Mouse (Mus musculus) CH12.LX (cell line): ENCODE data around the gene Kmt5a. TPM values are rescaled to one million over a fixed set of nuclear protein-coding genes. Genes with fewer than 3 reads are reported as not detected.

Experiments used
- DNase-seq: peaks from one replicate; pipeline ENCODE4 v3.0.0-alpha.2; 2013; ENCODE audit errors: extremely low read depth
- H3K27ac ChIP-seq: 2 replicates; pipeline ENCODE4 v1.5.1; 2012; ENCODE audit warnings: low read depth, mild to moderate bottlenecking, control low read depth, moderate library complexity; ENCODE audit not compliant: insufficient read depth
- H3K27me3 ChIP-seq: replicated peaks from 2 replicates; pipeline ENCODE3; 2012; ENCODE audit warnings: inconsistent platforms
- H3K36me3 ChIP-seq, 2 experiments: replicated peaks in 1 of 2; 2 replicates each; pipeline versions ENCODE3 to v1.6.1; 2012; ENCODE audit warnings: inconsistent platforms in 1 of 2, low read length in 1 of 2, mild to moderate bottlenecking in 1 of 2, mixed read lengths in 1 of 2, moderate library complexity in 1 of 2; ENCODE audit not compliant: control insufficient read depth in 1 of 2, insufficient read depth in 1 of 2
- H3K4me1 ChIP-seq, 2 experiments: 2 replicates each; pipeline ENCODE4 v1.6.1; 2012; ENCODE audit warnings: inconsistent platforms in 1 of 2, moderate library complexity in 1 of 2; ENCODE audit not compliant: insufficient read depth in 2 of 2, control insufficient read depth in 1 of 2
- H3K4me2 ChIP-seq: 2 replicates; pipeline ENCODE4 v1.6.1; 2012; ENCODE audit warnings: low read depth, mild to moderate bottlenecking, control low read depth; ENCODE audit not compliant: poor library complexity, insufficient read depth, severe bottlenecking
- H3K4me3 ChIP-seq, 3 experiments: fragments of 150-350 bp in 1 of 3; sonication (generic) in 1 of 3; replicated peaks in 1 of 3; 2 replicates each; pipeline versions ENCODE3 to v1.5.1; 2011 to 2012; ENCODE audit warnings: low read depth in 2 of 3, low read length in 2 of 3, mild to moderate bottlenecking in 2 of 3, moderate library complexity in 2 of 3, control low read depth in 1 of 3, improper control_type of control experiment in 1 of 3, inconsistent platforms in 1 of 3, mixed read lengths in 1 of 3; ENCODE audit not compliant: poor library complexity in 1 of 3
- H3K79me2 ChIP-seq: replicated peaks from 2 replicates; pipeline ENCODE4 v1.6.1; 2012; ENCODE audit warnings: mild to moderate bottlenecking, moderate library complexity; ENCODE audit not compliant: control insufficient read depth, poor library complexity, insufficient read depth, severe bottlenecking; ENCODE audit errors: extremely low read depth
- H3K9ac ChIP-seq: 2 replicates; pipeline ENCODE4 v1.6.1; 2012; ENCODE audit warnings: low read depth, mild to moderate bottlenecking, control low read depth, moderate library complexity; ENCODE audit not compliant: insufficient read depth
- H3K9me3 ChIP-seq: replicated peaks from 2 replicates; pipeline ENCODE3; 2012; ENCODE audit warnings: low read length, inconsistent platforms, mixed read lengths
- BHLHE40 ChIP-seq: IDR thresholded peaks from 2 replicates; pipeline ENCODE4 v1.6.1; 2011; ENCODE audit warnings: mild to moderate bottlenecking, low read depth, low read length, improper control_type of control experiment
- CHD1 ChIP-seq: IDR thresholded peaks from 2 replicates; pipeline ENCODE4 v1.6.1; 2012; ENCODE audit warnings: low read depth, low read length, improper control_type of control experiment, inconsistent platforms
- CHD2 ChIP-seq: IDR thresholded peaks from 2 replicates; pipeline ENCODE4 v1.6.1; 2011; ENCODE audit warnings: low read length, improper control_type of control experiment
- E2F4 ChIP-seq: IDR thresholded peaks from 2 replicates; pipeline ENCODE4 v1.6.1; 2011; ENCODE audit warnings: low read depth, low read length, improper control_type of control experiment; ENCODE audit not compliant: insufficient replicate concordance
- ELF1 ChIP-seq: IDR thresholded peaks from 2 replicates; pipeline ENCODE4 v1.6.1; 2014; ENCODE audit warnings: low read depth, mild to moderate bottlenecking, inconsistent platforms, low read length, improper control_type of control experiment
- HCFC1 ChIP-seq: IDR thresholded peaks from 2 replicates; pipeline ENCODE4 v1.6.1; 2012; ENCODE audit warnings: low read depth, mild to moderate bottlenecking, inconsistent platforms, low read length, improper control_type of control experiment
- IRF4 ChIP-seq: IDR thresholded peaks from 2 replicates; pipeline ENCODE4 v1.6.1; 2014; ENCODE audit warnings: low read depth, mild to moderate bottlenecking, inconsistent platforms, low read length, improper control_type of control experiment
- JUND ChIP-seq: conservative IDR thresholded peaks from 2 replicates; pipeline ENCODE4 v1.6.1; 2011; ENCODE audit warnings: low read depth, low read length, improper control_type of control experiment
- MAX ChIP-seq: IDR thresholded peaks from 2 replicates; pipeline ENCODE4 v1.6.1; 2011; ENCODE audit warnings: low read length, improper control_type of control experiment
- MAZ ChIP-seq: IDR thresholded peaks from 2 replicates; pipeline ENCODE4 v1.6.1; 2012; ENCODE audit warnings: low read depth, mild to moderate bottlenecking, inconsistent platforms, low read length, improper control_type of control experiment, moderate library complexity
- MYC ChIP-seq: IDR thresholded peaks from 2 replicates; pipeline ENCODE4 v1.6.1; 2011; ENCODE audit warnings: low read depth, mild to moderate bottlenecking, improper control_type of control experiment, low read length
- NELFE ChIP-seq: IDR thresholded peaks from 2 replicates; pipeline ENCODE4 v1.6.1; 2011; ENCODE audit warnings: low read depth, low read length, improper control_type of control experiment
- NRF1 ChIP-seq: IDR thresholded peaks from 2 replicates; pipeline ENCODE4 v1.6.1; 2014; ENCODE audit warnings: low read depth, mild to moderate bottlenecking, inconsistent platforms, low read length, improper control_type of control experiment, moderate library complexity
- RAD21 ChIP-seq: IDR thresholded peaks from 2 replicates; pipeline ENCODE4 v1.6.1; 2011; ENCODE audit warnings: low read depth, mild to moderate bottlenecking, low read length, improper control_type of control experiment, moderate library complexity
- RCOR1 ChIP-seq: conservative IDR thresholded peaks from 2 replicates; pipeline ENCODE4 v1.6.1; 2012; ENCODE audit warnings: low read depth, mild to moderate bottlenecking, inconsistent platforms, low read length, improper control_type of control experiment
- SMC3 ChIP-seq: IDR thresholded peaks from 2 replicates; pipeline ENCODE4 v1.6.1; 2011; ENCODE audit warnings: low read depth, low read length, improper control_type of control experiment
- TBP ChIP-seq: conservative IDR thresholded peaks from 2 replicates; pipeline ENCODE4 v1.6.1; 2011; ENCODE audit warnings: low read depth, low read length, improper control_type of control experiment
- USF2 ChIP-seq: conservative IDR thresholded peaks from 2 replicates; pipeline ENCODE4 v1.6.1; 2011; ENCODE audit warnings: low read depth, low read length, improper control_type of control experiment
- ZKSCAN1 ChIP-seq: IDR thresholded peaks from 2 replicates; pipeline ENCODE4 v1.6.1; 2012; ENCODE audit warnings: low read depth, inconsistent platforms, low read length, improper control_type of control experiment, borderline replicate concordance
- ZMIZ1 ChIP-seq: IDR thresholded peaks from 2 replicates; pipeline ENCODE4 v1.6.1; 2012; ENCODE audit warnings: low read depth, mild to moderate bottlenecking, inconsistent platforms, low read length, improper control_type of control experiment
- dilution Hi-C: fragments of 300-500 bp; cut with MboI; formaldehyde crosslinking; loops from 2 replicates; pipeline ENCODE4 v1.14.3; 2020; ENCODE audit warnings: low sequenced_read_pairs; ENCODE audit not compliant: extremely low pct_unique_long_range_greater_than_20kb, extremely low pct_ligation_motif_present
- in situ Hi-C: fragments of 300-500 bp; cut with MboI; formaldehyde crosslinking; loops from 3 replicates; pipeline ENCODE4 v1.14.3; 2019; ENCODE audit warnings: low sequenced_read_pairs, low pct_ligation_motif_present, low pct_unique_long_range_greater_than_20kb, mixed read lengths
- polyA plus RNA-seq: library from polyadenylated mRNA; unstranded; fragments of >175 nt; gene quantifications from 2 replicates; pipeline ENCODE4 v1.2.1, GENCODE M21; 2012; ENCODE audit warnings: low read depth; ENCODE audit not compliant: insufficient read length
- total RNA-seq, 2 experiments: library from RNA; depleted of rRNA; stranded (reverse); fragments of 300-350 nt in 1 of 2; fragments of >200 nt in 1 of 2; gene quantifications; 2 replicates each; pipeline ENCODE4 v1.2.3; 2012 to 2014

Kmt5a gene
- total and polyA plus RNA-seq, 3 experiments: 55.3 to 151 (median 62.8) TPM

DNA sequence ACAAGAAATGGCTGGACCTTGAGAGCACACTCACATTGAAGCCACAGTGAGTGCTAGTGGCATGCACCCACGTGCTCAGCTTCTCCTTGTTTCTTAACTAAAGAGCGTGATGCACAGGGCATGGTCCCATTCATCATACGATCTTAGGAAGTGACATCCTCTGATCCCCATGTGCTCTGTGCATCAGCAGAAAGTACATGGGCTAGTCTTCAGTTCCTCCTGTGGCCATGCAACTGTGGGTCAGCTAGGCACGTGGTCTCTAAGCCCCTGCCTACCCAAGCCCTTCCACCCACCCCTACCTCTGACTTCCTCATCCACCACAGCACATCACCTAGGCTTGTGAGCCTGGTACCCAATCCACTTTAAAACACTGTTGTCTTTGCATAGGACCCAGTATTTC, 52.9 kb downstream of the Kmt5a start:
- no peak overlapping the region for H3K4me2 ChIP-seq
- no peak overlapping the region for H3K27ac ChIP-seq
- no peak overlapping the region for H3K9ac ChIP-seq
- H3K27me3 ChIP-seq: no peaks in the 10 kb centered on the region
- in situ Hi-C loops (loop anchor here (5.0 kb wide), 1 partner anchor 35 kb away; no protein-coding TSS in a partner anchor), dilution Hi-C loops (no loop called here)
- peaks cover 25 to 74% of the 10 kb centered on the region in 2 experiments for H3K36me3 ChIP-seq
- H3K4me3 ChIP-seq: no peak overlapping the region
- no peak for TF ChIP-seq JUND
- no peak for TF ChIP-seq ELF1
- TF ChIP-seq HCFC1: no peak
- no peak for TF ChIP-seq MAX
- TF ChIP-seq RCOR1: no peak
- TF ChIP-seq NELFE: no peak
- no peak for TF ChIP-seq RAD21
- TF ChIP-seq CHD1: no peak
- no peak for TF ChIP-seq BHLHE40
- no peak for TF ChIP-seq IRF4
- TF ChIP-seq USF2: no peak
- no peak for TF ChIP-seq ZMIZ1
- no peak for TF ChIP-seq NRF1
- TF ChIP-seq MYC: no peak
- no peak for TF ChIP-seq E2F4
- no peak for TF ChIP-seq ZKSCAN1
- no peak for TF ChIP-seq MAZ
- TF ChIP-seq TBP: no peak
- TF ChIP-seq, all 38 proteins: peak for 0
- Histone ChIP-seq H3K4me1 (peaks cover 0 to 42% of the 10 kb centered on the region in 2 experiments; a peak in 2 of 4 replicates), H3K9me3 (no peaks in the 10 kb centered on the region), H3K79me2 (no peaks in the 10 kb centered on the region)
- DNase-seq: no peak

DNA sequence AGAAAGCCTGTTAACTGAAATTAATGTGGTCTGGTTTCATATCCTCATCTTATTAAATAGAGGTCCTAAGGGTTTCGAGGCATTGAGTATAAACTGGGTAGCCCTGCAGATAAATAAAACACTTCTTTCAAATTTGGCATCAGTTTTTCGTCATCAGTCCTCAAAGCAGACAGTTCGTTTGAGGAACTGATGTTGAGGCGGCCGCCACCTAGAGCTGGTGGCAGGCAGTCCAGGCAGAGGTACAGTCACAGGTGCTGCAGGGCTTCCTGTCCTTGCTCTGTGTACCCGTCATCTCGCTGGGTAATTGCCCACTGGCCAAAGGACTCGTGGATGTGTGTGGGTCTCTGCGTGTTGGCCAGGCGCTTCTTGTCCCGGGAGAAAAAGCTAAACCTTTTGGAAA, 53.7 kb downstream of the Kmt5a start:
- in situ Hi-C loops: loop anchor here (5.0 kb wide), 1 partner anchor 34 kb away; no protein-coding TSS in a partner anchor

More for the DNA sequence above, 53.7 kb downstream of the Kmt5a start:
- Histone ChIP-seq H3K79me2 (no peaks in the 10 kb centered on the region), H3K36me3 (peaks cover 25 to 72% of the 10 kb centered on the region in 2 experiments), H3K27me3 (no peaks in the 10 kb centered on the region), H3K4me3 (no peak overlapping the region), H3K4me2 (no peak overlapping the region), H3K4me1 (peaks cover 0 to 49% of the 10 kb centered on the region in 2 experiments; a peak in 2 of 4 replicates), H3K9ac (no peak overlapping the region), H3K27ac (no peak overlapping the region), H3K9me3 (no peaks in the 10 kb centered on the region)
- TF ChIP-seq SMC3 (0 out of 2 replicates have a peak, but pooled peaks have one; percentile 6), MYC (no peak), RCOR1 (no peak), CHD2 (no peak)
- dilution Hi-C loops: no loop called here
- DNase-seq: peak; percentile 21
